Mouse (Mus musculus) thymus, adult 2 months (tissue): ENCODE measurements around the gene Stat6.

Experiments
- CTCF ChIP-seq: fragments of 200-500 bp; IDR thresholded peaks from 2 replicates; pipeline ENCODE4 v1.5.1; 2012; ENCODE audit warnings: mild to moderate bottlenecking, control low read depth, low read length, moderate library complexity, borderline replicate concordance; ENCODE audit not compliant: control insufficient read depth, poor library complexity, insufficient read depth; ENCODE audit errors: extremely low read depth
- POLR2A ChIP-seq: fragments of 200-500 bp; IDR thresholded peaks from 2 replicates; pipeline ENCODE4 v1.6.1; 2012; ENCODE audit warnings: mild to moderate bottlenecking, low read length, control low read depth, moderate library complexity; ENCODE audit not compliant: control insufficient read depth, poor library complexity, insufficient read depth; ENCODE audit errors: extremely low read depth

GRCm38 (mm10) chr10:127664166-127664565 lies 21.4 kb downstream of the Stat6 start:
- TF ChIP-seq CTCF (no peak), POLR2A (no peak)
